Mouse (Mus musculus): ENCODE measurements around the gene Usp3. TPM values are rescaled to one million over a fixed set of nuclear protein-coding genes. Genes with fewer than 3 reads are reported as not detected.

The Usp3 gene
- polyA plus RNA-seq, 1 experiment from 2014 or later = 19.8 TPM

GRCm38 (mm10) chr9:66515115-66515514 is 77.8 kb downstream of the Usp3 start:
- Histone ChIP-seq H3K36me3 (replicated peaks; ENCODE audit: insufficient read depth, low read length) (peaks cover 58% of the 10 kb centered on the region), H3K27me3 (ENCODE audit: insufficient read depth, low read length) (no peaks in the 10 kb centered on the region), H3K9me3 (ENCODE audit: low read length) (no peaks in the 10 kb centered on the region), H3K4me2 (ENCODE audit: low read depth, low read length) (no peak overlapping the region), H3K4me3 (ENCODE audit: low read depth, low read length) (no peak overlapping the region), H3K27ac (ENCODE audit: low read depth) (no peak overlapping the region), H3K9ac (replicated peaks) (no peak overlapping the region), H3K4me1 (ENCODE audit: insufficient read depth) (peaks cover 22% of the 10 kb centered on the region)
- DNase-seq (no peak), ATAC-seq (no peak)
- TF ChIP-seq CTCF (IDR thresholded peaks at IDR 0.05; ENCODE audit: low read depth) = no peak
- TF ChIP-seq EP300 (IDR thresholded peaks at IDR 0.05; ENCODE audit: low read depth) = no peak
- WGBS (ENCODE audit: insufficient replicate concordance) = 65% methylated on average over 2 of the region's 2 CpGs

- H3K4me1 ChIP-seq (ENCODE audit: insufficient read depth) = peaks cover 22% of the 10 kb centered on the region
- 63% methylated on average over 17 of the region's 17 CpGs for WGBS (ENCODE audit: insufficient replicate concordance)
- ATAC-seq = no peak
- H3K27me3 ChIP-seq (ENCODE audit: insufficient read depth, low read length) = no peaks in the 10 kb centered on the region
- no peaks in the 10 kb centered on the region for H3K9me3 ChIP-seq (ENCODE audit: low read length)
- H3K4me2 ChIP-seq (ENCODE audit: low read depth, low read length) = no peak within 1 kb of the TSS
- no peak for TF ChIP-seq EP300 (IDR thresholded peaks at IDR 0.05; ENCODE audit: low read depth)
- TF ChIP-seq CTCF (IDR thresholded peaks at IDR 0.05; ENCODE audit: low read depth) = peak; percentile 83
- H3K4me3 ChIP-seq (ENCODE audit: low read depth, low read length) = no peak within 1 kb of the TSS
- DNase-seq = peak; percentile 73
- no peak within 1 kb of the TSS for H3K27ac ChIP-seq (ENCODE audit: low read depth)
- peaks cover 59% of the 10 kb centered on the region for H3K36me3 ChIP-seq (replicated peaks; ENCODE audit: insufficient read depth, low read length)
- no peak within 1 kb of the TSS for H3K9ac ChIP-seq (replicated peaks)
These were observed 78.6 kb downstream of the Usp3 start, which contains the start of gene Fbxl22 for GRCm38 (mm10) chr9:66514256-66514770. Gene Fbxl22, minus strand, starts transcription at chr9:66514593.

GRCm38 (mm10) chr9:66513661-66514255 is 79.2 kb downstream of the Usp3 start:
- 85% methylated on average over 4 of the region's 4 CpGs for WGBS (ENCODE audit: insufficient replicate concordance)
- Histone ChIP-seq H3K4me3 (ENCODE audit: low read depth, low read length) (no peak overlapping the region), H3K9me3 (ENCODE audit: low read length) (no peaks in the 10 kb centered on the region), H3K4me1 (ENCODE audit: insufficient read depth) (peaks cover 22% of the 10 kb centered on the region), H3K4me2 (ENCODE audit: low read depth, low read length) (no peak overlapping the region), H3K36me3 (replicated peaks; ENCODE audit: insufficient read depth, low read length) (peaks cover 59% of the 10 kb centered on the region), H3K27ac (ENCODE audit: low read depth) (no peak overlapping the region), H3K27me3 (ENCODE audit: insufficient read depth, low read length) (no peaks in the 10 kb centered on the region), H3K9ac (replicated peaks) (no peak overlapping the region)
- DNase-seq = no peak
- no peak for ATAC-seq
- TF ChIP-seq EP300 (IDR thresholded peaks at IDR 0.05; ENCODE audit: low read depth) (no peak), CTCF (IDR thresholded peaks at IDR 0.05; ENCODE audit: low read depth) (no peak)

- TF ChIP-seq EP300 (IDR thresholded peaks at IDR 0.05; ENCODE audit: low read depth) (no peak), CTCF (IDR thresholded peaks at IDR 0.05; ENCODE audit: low read depth) (peak; percentile 41)
- no peak overlapping the region for H3K9ac ChIP-seq (replicated peaks)
- no peaks in the 10 kb centered on the region for H3K9me3 ChIP-seq (ENCODE audit: low read length)
- H3K4me1 ChIP-seq (ENCODE audit: insufficient read depth) = peaks cover 22% of the 10 kb centered on the region
- H3K36me3 ChIP-seq (replicated peaks; ENCODE audit: insufficient read depth, low read length) = peaks cover 59% of the 10 kb centered on the region
- 0 out of 2 replicates have a peak overlapping the region, but pooled peaks have one; percentile 95 for H3K27ac ChIP-seq (ENCODE audit: low read depth)
- ATAC-seq (no peak), DNase-seq (no peak)
- no peak overlapping the region for H3K4me2 ChIP-seq (ENCODE audit: low read depth, low read length)
- H3K4me3 ChIP-seq (ENCODE audit: low read depth, low read length) = no peak overlapping the region
- H3K27me3 ChIP-seq (ENCODE audit: insufficient read depth, low read length) = no peaks in the 10 kb centered on the region
These were observed 79.8 kb downstream of the Usp3 start for GRCm38 (mm10) chr9:66513150-66513549.

- Histone ChIP-seq H3K27ac (ENCODE audit: low read depth) (peak overlapping the region; percentile 95), H3K9ac (replicated peaks) (peak overlapping the region; percentile 68), H3K4me3 (ENCODE audit: low read depth, low read length) (peak overlapping the region; percentile 61), H3K4me1 (ENCODE audit: insufficient read depth) (peaks cover 22% of the 10 kb centered on the region), H3K36me3 (replicated peaks; ENCODE audit: insufficient read depth, low read length) (peaks cover 60% of the 10 kb centered on the region), H3K27me3 (ENCODE audit: insufficient read depth, low read length) (no peaks in the 10 kb centered on the region), H3K4me2 (ENCODE audit: low read depth, low read length) (peak overlapping the region; percentile 94), H3K9me3 (ENCODE audit: low read length) (no peaks in the 10 kb centered on the region)
- DNase-seq (peak; percentile 82), ATAC-seq (peak; percentile 66)
- TF ChIP-seq EP300 (IDR thresholded peaks at IDR 0.05; ENCODE audit: low read depth) (no peak), CTCF (IDR thresholded peaks at IDR 0.05; ENCODE audit: low read depth) (no peak)
- 0% methylated on average over 8 of the region's 8 CpGs for WGBS (ENCODE audit: insufficient replicate concordance)
These were observed 80.6 kb downstream of the Usp3 start for GRCm38 (mm10) chr9:66512351-66512671.

GRCm38 (mm10) chr9:66511580-66512350 is 81.2 kb downstream of the Usp3 start:
- peaks cover 58% of the 10 kb centered on the region for H3K36me3 ChIP-seq (replicated peaks; ENCODE audit: insufficient read depth, low read length)
- H3K4me2 ChIP-seq (ENCODE audit: low read depth, low read length) = peak overlapping the region; percentile 94
- H3K4me1 ChIP-seq (ENCODE audit: insufficient read depth) = peaks cover 22% of the 10 kb centered on the region
- H3K27ac ChIP-seq (ENCODE audit: low read depth) = peak overlapping the region; percentile 95
- no peaks in the 10 kb centered on the region for H3K9me3 ChIP-seq (ENCODE audit: low read length)
- peak overlapping the region; percentile 68 for H3K9ac ChIP-seq (replicated peaks)
- ATAC-seq (peak; percentile 90), DNase-seq (peak; percentile 92)
- TF ChIP-seq EP300 (IDR thresholded peaks at IDR 0.05; ENCODE audit: low read depth) (no peak), CTCF (IDR thresholded peaks at IDR 0.05; ENCODE audit: low read depth) (no peak)
- 1% methylated on average over 78 of the region's 78 CpGs for WGBS (ENCODE audit: insufficient replicate concordance)
- H3K27me3 ChIP-seq (ENCODE audit: insufficient read depth, low read length) = no peaks in the 10 kb centered on the region
- peak overlapping the region; percentile 61 for H3K4me3 ChIP-seq (ENCODE audit: low read depth, low read length)

Data from liver, postnatal 0 days (tissue).